Mouse (Mus musculus): ENCODE results near the gene 1810009A15Rik.

- no peak for TF ChIP-seq GATA1 (IDR thresholded peaks at IDR 0.05; ENCODE audit: borderline replicate concordance, low read length)
- TF ChIP-seq FLI1 (IDR thresholded peaks at IDR 0.05; ENCODE audit: low read length), result no peak
Measured at GRCm38 (mm10) chr19:8870838-8871237, 17.8 kb upstream of the 1810009A15Rik start.

Measured in megakaryocyte, embryonic 14.5 days (primary cell).